Mouse (Mus musculus) heart, embryonic 12.5 days (tissue): ENCODE data around the gene Olfr776. TPM values are rescaled to one million over a fixed set of nuclear protein-coding genes. Genes with fewer than 3 reads are reported as not detected.
"Not testable (repeated sequence)": the region's sequence is repeated elsewhere in the genome, so short reads cannot be mapped to it uniquely, and the experiment has no call there.

Experiments used
- ATAC-seq: fragments of 200-750 bp; cut with Nextera tagmentation; 2 replicates; pipeline ENCODE4 v1.8.0; 2017; ENCODE audit warnings: moderate TSS enrichment, moderate library complexity; ENCODE audit not compliant: insufficient number of reproducible peaks, low FRiP score
- H3K27ac ChIP-seq: fragments of 300-500 bp; sonication (generic); 2 replicates; pipeline ENCODE4 v1.5.1; 2016; ENCODE audit warnings: mild to moderate bottlenecking, moderate library complexity; ENCODE audit not compliant: poor library complexity, severe bottlenecking
- H3K27me3 ChIP-seq: fragments of 300-500 bp; sonication (generic); replicated peaks from 2 replicates; pipeline ENCODE4 v1.6.1; 2016; ENCODE audit warnings: mild to moderate bottlenecking, moderate library complexity
- H3K36me3 ChIP-seq: fragments of 300-500 bp; sonication (generic); 2 replicates; pipeline ENCODE4 v1.6.1; 2016; ENCODE audit warnings: mild to moderate bottlenecking, moderate library complexity
- H3K4me1 ChIP-seq: fragments of 300-500 bp; sonication (generic); replicated peaks from 2 replicates; pipeline ENCODE4 v1.6.1; 2016; ENCODE audit warnings: mild to moderate bottlenecking
- H3K4me2 ChIP-seq: fragments of 300-500 bp; sonication (generic); 2 replicates; pipeline ENCODE4 v1.6.1; 2016; ENCODE audit warnings: mild to moderate bottlenecking, moderate library complexity
- H3K4me3 ChIP-seq: fragments of 300-500 bp; sonication (generic); 2 replicates; pipeline ENCODE4 v1.5.1; 2016; ENCODE audit warnings: mild to moderate bottlenecking
- H3K9ac ChIP-seq: fragments of 300-500 bp; sonication (generic); 2 replicates; pipeline ENCODE4 v1.6.1; 2016; ENCODE audit warnings: mild to moderate bottlenecking, moderate library complexity
- H3K9me3 ChIP-seq: fragments of 300-500 bp; sonication (generic); replicated peaks from 2 replicates; pipeline ENCODE4 v1.6.1; 2016; ENCODE audit warnings: mild to moderate bottlenecking, moderate library complexity
- WGBS: fragments of 180-500 bp; shearing (Covaris S2); methylation state at CpG from one replicate; pipeline ENCODE4 v1.1.7; 2016; 5-methylcytosine and 5-hydroxymethylcytosine counted together
- polyA plus RNA-seq: library from polyadenylated mRNA; unstranded; fragments of >200 nt; fragmentation: Nextera tagmentation; extraction: Ambion mirVana; gene quantifications from 2 replicates; pipeline ENCODE4 v1.2.1, GENCODE M21; 2016

The Olfr776 gene
- polyA plus RNA-seq, result not detected in 2 replicates

- ATAC-seq, result no peak
- H3K9ac ChIP-seq, result no peak within 1 kb of the TSS
- no peaks in the 10 kb centered on the region for H3K27me3 ChIP-seq
- no peaks in the 10 kb centered on the region for H3K4me1 ChIP-seq
- H3K36me3 ChIP-seq, result no peaks in the 10 kb centered on the region
- no peak within 1 kb of the TSS for H3K4me3 ChIP-seq
- H3K27ac ChIP-seq, result no peak within 1 kb of the TSS
- H3K9me3 ChIP-seq, result no peaks in the 10 kb centered on the region
- no peak within 1 kb of the TSS for H3K4me2 ChIP-seq
Observed at GRCm38 (mm10) chr10:129258827-129259226, at the start of gene Olfr776. Gene Olfr776, plus strand, starts transcription at chr10:129259127.

- no peaks in the 10 kb centered on the region for H3K36me3 ChIP-seq
- 62% methylated on average over 1 of the region's 1 CpGs for WGBS
- H3K4me3 ChIP-seq, result no peak overlapping the region
- no peak overlapping the region for H3K4me2 ChIP-seq
- no peaks in the 10 kb centered on the region for H3K27me3 ChIP-seq
- no peak for ATAC-seq
- peaks cover 18% of the 10 kb centered on the region; the same call in 1 of the 2 replicates for H3K9me3 ChIP-seq
- H3K27ac ChIP-seq, result no peak overlapping the region
- H3K9ac ChIP-seq, result no peak overlapping the region
- H3K4me1 ChIP-seq, result no peaks in the 10 kb centered on the region
Observed at GRCm38 (mm10) chr10:129230737-129231136, 28.2 kb upstream of the Olfr776 start.

GRCm38 (mm10) chr10:129235904-129236303 lies 23.0 kb upstream of the Olfr776 start, which contains the start of gene Olfr774:
Gene Olfr774, plus strand, starts transcription at chr10:129236204.
- no peak within 1 kb of the TSS for H3K4me3 ChIP-seq
- H3K36me3 ChIP-seq, result no peaks in the 10 kb centered on the region
- 0 out of 2 replicates have a peak, but pooled peaks cover 5% of the 10 kb centered on the region for H3K9me3 ChIP-seq
- no peaks in the 10 kb centered on the region for H3K4me1 ChIP-seq
- no peak for ATAC-seq
- no peaks in the 10 kb centered on the region for H3K27me3 ChIP-seq
- H3K4me2 ChIP-seq, result no peak within 1 kb of the TSS
- WGBS, result 63% methylated on average over 2 of the region's 2 CpGs
- H3K9ac ChIP-seq, result no peak within 1 kb of the TSS
- H3K27ac ChIP-seq, result no peak within 1 kb of the TSS

GRCm38 (mm10) chr10:129248112-129248511 lies 10.8 kb upstream of the Olfr776 start, which contains the start of gene Olfr775:
Gene Olfr775, plus strand, starts transcription at chr10:129248412.
- H3K36me3 ChIP-seq, result no peaks in the 10 kb centered on the region
- H3K9me3 ChIP-seq, result 0 out of 2 replicates have a peak, but pooled peaks cover 3% of the 10 kb centered on the region
- no peak within 1 kb of the TSS for H3K4me3 ChIP-seq
- no peak within 1 kb of the TSS for H3K27ac ChIP-seq
- 73% methylated on average over 3 of the region's 3 CpGs for WGBS
- ATAC-seq, result no peak
- H3K27me3 ChIP-seq, result no peaks in the 10 kb centered on the region
- no peak within 1 kb of the TSS for H3K9ac ChIP-seq
- H3K4me1 ChIP-seq, result no peaks in the 10 kb centered on the region
- no peak within 1 kb of the TSS for H3K4me2 ChIP-seq

GRCm38 (mm10) chr10:129271081-129271535 lies 12.2 kb downstream of the Olfr776 start, which contains the start of gene Olfr777:
Gene Olfr777, minus strand, starts transcription at chr10:129271485.
- no peak for ATAC-seq
- 83% methylated on average over 2 of the region's 2 CpGs for WGBS
- H3K4me3 ChIP-seq, result no peak within 1 kb of the TSS

GRCm38 (mm10) chr10:129312973-129313372 lies 54.0 kb downstream of the Olfr776 start:
- not testable (repeated sequence) for ATAC-seq, H3K4me2 ChIP-seq, H3K36me3 ChIP-seq, H3K9me3 ChIP-seq, H3K4me1 ChIP-seq, H3K27me3 ChIP-seq, H3K27ac ChIP-seq, H3K4me3 ChIP-seq, H3K9ac ChIP-seq
- WGBS, result 39% methylated on average over 1 of the region's 1 CpGs

More at GRCm38 (mm10) chr10:129271081-129271535, 12.2 kb downstream of the Olfr776 start, which contains the start of gene Olfr777:
- H3K4me1 ChIP-seq, result no peaks in the 10 kb centered on the region
- no peak within 1 kb of the TSS for H3K9ac ChIP-seq
- no peaks in the 10 kb centered on the region for H3K27me3 ChIP-seq
- no peak within 1 kb of the TSS for H3K4me2 ChIP-seq
- H3K36me3 ChIP-seq, result no peaks in the 10 kb centered on the region
- no peaks in the 10 kb centered on the region for H3K9me3 ChIP-seq
- H3K27ac ChIP-seq, result no peak within 1 kb of the TSS

GRCm38 (mm10) chr10:129313521-129313920 lies 54.6 kb downstream of the Olfr776 start:
- not testable (repeated sequence) for H3K4me1 ChIP-seq, H3K4me3 ChIP-seq, H3K27me3 ChIP-seq, H3K9me3 ChIP-seq, H3K36me3 ChIP-seq, H3K27ac ChIP-seq, H3K9ac ChIP-seq, H3K4me2 ChIP-seq, ATAC-seq
- WGBS, result no CpG with 5 or more reads among the region's 1 CpGs

Other genes with a start within 250 kb of the Olfr776 start
- gene Olfr763, start 248.3 kb upstream of the Olfr776 start, polyA plus RNA-seq, result not detected in 2 replicates
- gene Olfr764-ps1, start 219.2 kb upstream of the Olfr776 start, polyA plus RNA-seq, result not detected in 2 replicates
- not detected in 2 replicates for gene Olfr765, start 209.1 kb upstream of the Olfr776 start, polyA plus RNA-seq
- not detected in 2 replicates for gene Olfr766-ps1, start 190.2 kb upstream of the Olfr776 start, polyA plus RNA-seq
- gene Olfr767, start 176.2 kb upstream of the Olfr776 start, polyA plus RNA-seq, result not detected in 2 replicates
- gene Olfr768, start 159.8 kb upstream of the Olfr776 start, polyA plus RNA-seq, result not detected in 2 replicates
- not detected in 2 replicates for gene Olfr769, start 141.3 kb upstream of the Olfr776 start, polyA plus RNA-seq
- gene Olfr770, start 120.1 kb upstream of the Olfr776 start, polyA plus RNA-seq, result not detected in 2 replicates
- gene Olfr771, start 94.4 kb upstream of the Olfr776 start, polyA plus RNA-seq, result not detected in 2 replicates
- not detected in 2 replicates for gene Olfr772, start 81.2 kb upstream of the Olfr776 start, polyA plus RNA-seq
- gene Olfr773, start 71.7 kb upstream of the Olfr776 start, polyA plus RNA-seq, result not detected in 2 replicates
- not detected in 2 replicates for gene Olfr774, start 22.9 kb upstream of the Olfr776 start, polyA plus RNA-seq
- not detected in 2 replicates for gene Olfr775, start 10.7 kb upstream of the Olfr776 start, polyA plus RNA-seq
- gene Olfr777, start 12.4 kb downstream of the Olfr776 start, polyA plus RNA-seq, result not detected in 2 replicates
- not detected in 2 replicates for gene Olfr780, start 59.0 kb downstream of the Olfr776 start, polyA plus RNA-seq
- not detected in 2 replicates for gene Olfr781, start 69.7 kb downstream of the Olfr776 start, polyA plus RNA-seq
- not detected in 2 replicates for gene Olfr782, start 89.7 kb downstream of the Olfr776 start, polyA plus RNA-seq
- gene Olfr784, start 125.0 kb downstream of the Olfr776 start, polyA plus RNA-seq, result 0.05 TPM in 1 of 2 replicates, not detected in the other
- not detected in 2 replicates for gene Olfr785, start 146.3 kb downstream of the Olfr776 start, polyA plus RNA-seq
- not detected in 2 replicates for gene Olfr786, start 168.2 kb downstream of the Olfr776 start, polyA plus RNA-seq
- gene Olfr787, start 202.7 kb downstream of the Olfr776 start, polyA plus RNA-seq, result not detected in 2 replicates
- not detected in 2 replicates for gene Olfr788, start 211.9 kb downstream of the Olfr776 start, polyA plus RNA-seq
- not detected in 2 replicates for gene Olfr789, start 225.6 kb downstream of the Olfr776 start, polyA plus RNA-seq
- not detected in 2 replicates for gene Olfr790, start 239.4 kb downstream of the Olfr776 start, polyA plus RNA-seq